Mouse (Mus musculus): ENCODE data around the gene Atpaf1. TPM values are rescaled to one million over a fixed set of nuclear protein-coding genes. Genes with fewer than 3 reads are reported as not detected.
A peak's percentile ranks its signal among the peaks of the same experiment; 100 is the strongest.

Gene Atpaf1
- 10 to 100 TPM; 39.2 to 42.3 TPM for total RNA-seq (2021)
- long read RNA-seq, experiment 1, transcript Atpaf1-203 (9 exons, 2,330 nt), result major isoform, 53 of 62 reads
- long read RNA-seq, experiment 1, partial matches to known transcripts, result 7 of 62 reads
- long read RNA-seq, experiment 1, other reads (novel, unspliced or antisense), result 2 of 62 reads
- long read RNA-seq, experiment 2, transcript Atpaf1-203 (9 exons, 2,330 nt), result major isoform, 37 of 52 reads
- long read RNA-seq, experiment 2, partial matches to known transcripts, result 1 of 52 reads
- long read RNA-seq, experiment 2, other reads (novel, unspliced or antisense), result 14 of 52 reads

DNA sequence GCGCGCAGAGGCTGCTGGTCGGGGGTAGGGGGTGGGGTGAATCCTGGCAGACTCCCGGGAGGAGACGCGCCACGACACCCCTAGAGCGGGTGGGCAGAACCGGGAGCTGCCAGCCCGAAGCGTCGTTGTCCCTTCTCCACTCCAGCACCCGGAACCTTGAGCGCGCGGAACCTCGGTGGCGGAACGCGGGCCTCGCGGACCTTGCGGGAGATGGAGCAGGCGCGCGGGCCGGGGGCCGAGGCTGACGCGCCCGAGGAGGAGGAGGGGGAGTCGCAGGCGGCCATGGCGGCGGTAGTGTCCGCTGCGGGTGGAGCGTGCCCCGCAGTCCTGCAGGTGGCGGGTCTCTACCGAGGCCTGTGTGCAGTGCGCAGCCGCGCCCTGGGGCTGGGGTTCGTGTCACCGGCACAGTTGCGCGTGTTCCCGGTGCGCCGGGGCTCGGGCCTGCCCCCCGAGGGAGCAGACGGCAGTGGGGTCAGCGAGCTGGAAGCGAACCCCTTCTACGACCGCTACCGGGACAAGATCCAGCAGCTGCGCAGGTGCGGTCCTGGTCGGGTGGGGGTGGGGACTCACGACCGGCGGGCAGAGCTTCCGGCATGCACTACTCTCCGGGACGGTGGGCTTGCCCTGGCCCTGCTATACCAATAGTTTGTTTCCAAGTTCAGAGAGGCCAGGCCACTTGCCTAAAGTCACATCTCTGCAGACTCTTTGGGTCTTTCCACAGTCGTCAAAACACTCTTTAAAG is at the start of gene Atpaf1:
Gene Atpaf1 (plus strand): TSS at position 44 of the 742 bp plus-strand sequence.
- DNase-seq (ENCODE audit: low spot score in 2 of 2), result peak; percentile 69 to 83
- intact Hi-C loops (cut with DNase I), result no loop called here

GRCm38 (mm10) chr4:115734867-115735266 is 49.7 kb upstream of the Atpaf1 start:
- DNase-seq (ENCODE audit: low spot score in 2 of 2), result no peak
- intact Hi-C loops (cut with DNase I), result loop anchor here (5.0 kb wide), 1 partner anchor 162 kb away; no protein-coding TSS in a partner anchor

DNA sequence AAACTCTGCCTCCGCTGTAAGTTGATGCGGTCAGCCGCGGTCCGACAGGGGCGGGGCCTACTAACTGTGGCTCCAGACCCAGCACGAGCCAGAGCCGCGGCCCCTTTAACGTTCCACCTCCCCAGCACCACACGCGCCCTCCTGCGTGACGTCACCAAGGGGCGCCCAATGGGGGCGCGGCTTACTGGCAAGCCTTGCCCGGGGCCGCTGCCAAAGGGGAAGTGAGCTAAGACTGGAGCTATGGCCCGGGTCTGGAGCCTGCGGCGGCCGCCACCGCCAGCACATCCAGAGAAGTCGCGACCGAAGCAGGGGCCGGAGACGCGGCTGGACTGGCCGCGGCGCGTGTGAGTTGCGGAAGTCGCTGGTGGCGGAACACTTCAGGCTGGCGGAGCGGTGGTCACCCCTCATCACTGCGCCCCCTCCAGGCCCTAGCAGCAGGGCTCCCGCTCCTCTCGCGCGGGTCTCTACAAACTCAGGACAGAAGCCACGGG is 47.0 kb upstream of the Atpaf1 start, which contains the start of gene Efcab14:
Gene Efcab14 (plus strand): TSS at position 194 of the 491 bp plus-strand sequence.
- intact Hi-C loops (cut with DNase I), result no loop called here
- peak; percentile 96 for DNase-seq (ENCODE audit: low spot score in 2 of 2)

DNA sequence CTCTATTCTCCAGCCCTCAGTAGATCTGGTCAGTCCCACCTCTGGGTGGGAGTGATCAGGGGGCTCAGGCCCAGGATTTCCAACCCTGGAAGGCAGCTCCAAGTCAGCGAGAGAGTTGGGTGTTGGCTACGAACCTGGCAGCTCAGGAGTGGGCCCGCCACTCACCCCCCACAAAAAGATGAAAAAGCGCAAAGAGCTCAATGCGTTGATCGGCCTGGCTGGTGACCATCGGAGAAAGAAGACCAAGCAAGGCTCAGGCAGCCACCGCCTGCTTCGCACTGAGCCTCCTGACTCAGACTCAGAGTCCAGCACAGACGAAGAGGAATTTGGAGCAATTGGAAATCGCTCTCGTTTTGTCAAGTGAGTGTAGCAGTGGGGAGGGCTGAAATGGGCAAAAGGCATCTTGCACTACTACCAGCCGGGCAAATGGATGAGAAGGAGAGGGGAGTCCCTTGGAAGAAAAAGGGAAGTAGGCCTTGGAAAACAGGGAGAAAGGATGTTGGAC is 46.1 kb upstream of the Atpaf1 start:
- intact Hi-C loops (cut with DNase I), result no loop called here
- no peak for DNase-seq (ENCODE audit: low spot score in 2 of 2)

DNA sequence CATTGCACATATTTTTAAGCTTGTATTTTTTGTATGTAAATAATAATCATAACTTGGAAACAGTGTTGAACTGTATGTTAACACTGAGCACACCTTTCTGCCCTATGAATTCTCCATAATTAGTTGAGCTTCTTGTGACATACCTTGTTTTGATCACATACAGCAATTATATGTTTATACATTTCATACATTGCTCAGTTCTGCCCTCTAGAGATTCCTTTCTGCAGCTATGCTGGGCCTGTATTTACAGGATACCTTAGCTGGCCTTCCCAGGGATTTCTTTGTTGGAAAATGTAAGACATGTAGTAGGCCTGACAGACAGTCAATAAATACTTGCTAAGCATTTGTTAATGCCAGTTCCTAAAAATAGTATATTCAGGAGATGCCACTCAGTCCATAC is 42.0 kb upstream of the Atpaf1 start:
- intact Hi-C loops (cut with DNase I), result no loop called here
- DNase-seq (ENCODE audit: low spot score in 2 of 2), result no peak

DNA sequence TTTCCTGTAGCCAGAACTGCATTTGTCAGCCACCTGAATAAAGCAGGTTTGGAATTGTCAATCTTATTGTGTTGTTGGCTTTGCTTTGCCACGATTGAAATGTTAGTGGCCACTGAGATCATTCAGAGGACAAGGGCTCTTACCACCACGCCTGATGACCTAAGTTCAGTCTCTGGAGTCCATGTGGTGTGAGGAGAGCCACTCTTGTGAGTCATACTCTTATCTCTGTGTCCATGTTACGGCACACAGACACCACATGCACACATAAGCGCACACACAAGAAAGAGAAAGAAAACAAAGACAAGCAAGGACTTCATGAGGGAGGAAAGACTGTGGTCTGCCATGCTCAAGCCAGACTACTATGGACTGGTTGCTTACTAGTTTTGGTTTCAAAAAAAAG is 41.5 kb upstream of the Atpaf1 start:
- DNase-seq (ENCODE audit: low spot score in 2 of 2), result no peak
- intact Hi-C loops (cut with DNase I), result no loop called here

DNA sequence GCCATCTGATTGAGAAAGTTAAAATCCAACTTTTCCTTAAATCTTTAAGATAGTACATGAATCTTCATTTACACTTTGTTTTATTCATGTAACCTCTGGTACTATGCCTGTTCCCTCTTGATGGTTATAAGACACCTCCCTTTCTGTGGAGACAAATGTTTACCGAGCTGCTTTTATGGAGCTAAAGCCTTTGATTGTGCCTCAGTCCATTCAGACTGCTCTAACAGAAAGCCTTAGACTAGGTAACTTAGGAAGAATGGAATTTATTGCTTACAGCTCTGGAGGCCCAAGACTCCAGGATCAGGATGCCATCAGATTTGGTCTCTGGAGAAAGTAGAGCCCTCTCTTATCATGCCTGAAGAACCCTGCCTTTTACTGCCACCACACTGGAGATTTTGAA is 36.4 kb upstream of the Atpaf1 start:
- intact Hi-C loops (cut with DNase I), result no loop called here
- no peak for DNase-seq (ENCODE audit: low spot score in 2 of 2)

- intact Hi-C loops (cut with DNase I), result no loop called here
- no peak for DNase-seq (ENCODE audit: low spot score in 2 of 2)
Observed at GRCm38 (mm10) chr4:115749336-115749735, 35.3 kb upstream of the Atpaf1 start.

DNA sequence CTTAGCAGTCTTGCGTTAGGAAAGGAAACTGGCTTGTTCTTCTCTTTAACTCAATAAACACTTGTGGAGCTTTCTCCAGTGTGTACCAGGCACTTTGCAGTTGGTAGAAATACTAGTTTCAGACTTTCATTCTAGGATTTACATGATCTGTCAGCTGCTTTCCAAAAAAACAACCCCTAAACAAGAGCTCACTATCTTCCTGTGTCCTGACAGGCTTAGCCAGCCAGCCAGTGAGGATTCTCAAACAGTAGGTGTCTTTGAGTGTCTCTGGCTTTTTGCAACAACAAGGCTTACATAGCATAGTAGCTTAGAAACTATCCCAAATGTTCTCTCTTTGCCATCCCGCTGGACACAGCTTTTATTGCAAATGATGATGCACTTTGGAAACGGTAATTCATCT is 30.5 kb upstream of the Atpaf1 start:
- intact Hi-C loops (cut with DNase I), result no loop called here
- no peak for DNase-seq (ENCODE audit: low spot score in 2 of 2)

DNA sequence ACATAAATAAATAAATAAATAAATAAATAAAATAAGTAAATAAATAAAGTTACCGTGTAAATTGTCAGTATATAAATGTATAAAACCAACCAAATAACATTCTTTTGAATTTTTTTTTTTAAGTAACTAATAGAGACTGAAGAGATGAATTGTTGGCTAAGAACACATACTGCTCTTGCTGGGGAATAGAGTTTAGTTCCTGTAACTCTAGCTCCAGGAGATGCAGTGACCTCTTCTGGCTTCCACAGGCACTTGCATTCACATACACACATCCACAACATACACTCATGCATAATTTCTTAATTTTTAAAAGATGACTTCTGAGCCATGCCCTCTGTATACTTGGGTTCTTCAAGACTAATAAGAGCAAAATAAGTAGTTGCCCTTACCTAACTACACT is 29.8 kb upstream of the Atpaf1 start:
- no peak for DNase-seq (ENCODE audit: low spot score in 2 of 2)
- intact Hi-C loops (cut with DNase I), result no loop called here

- peak in 1 of 2 experiments; percentile 33 for DNase-seq (ENCODE audit: low spot score in 2 of 2)
- intact Hi-C loops (cut with DNase I), result no loop called here
Observed at GRCm38 (mm10) chr4:115761206-115761605, 23.4 kb upstream of the Atpaf1 start.

DNA sequence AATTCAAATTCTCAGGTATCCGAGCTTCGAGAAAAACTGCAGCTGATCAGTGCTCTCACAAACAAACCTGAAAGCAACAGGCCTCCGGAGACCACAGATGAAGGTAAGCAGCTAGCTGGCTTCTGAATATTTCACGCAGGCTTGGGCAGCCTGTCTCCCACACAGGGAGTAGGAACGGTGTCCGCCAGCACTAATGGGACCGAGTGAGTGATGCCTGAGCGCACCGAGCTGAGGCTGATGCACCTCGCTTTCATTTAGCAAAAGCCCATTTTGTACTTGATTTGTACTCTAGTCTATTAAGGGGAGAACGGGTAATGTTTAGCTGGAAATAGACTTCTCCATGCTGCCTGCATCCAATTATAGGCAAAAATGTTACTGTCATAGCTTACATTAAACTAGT is 20.0 kb upstream of the Atpaf1 start:
- intact Hi-C loops (cut with DNase I), result no loop called here
- DNase-seq (ENCODE audit: low spot score in 2 of 2), result no peak

DNA sequence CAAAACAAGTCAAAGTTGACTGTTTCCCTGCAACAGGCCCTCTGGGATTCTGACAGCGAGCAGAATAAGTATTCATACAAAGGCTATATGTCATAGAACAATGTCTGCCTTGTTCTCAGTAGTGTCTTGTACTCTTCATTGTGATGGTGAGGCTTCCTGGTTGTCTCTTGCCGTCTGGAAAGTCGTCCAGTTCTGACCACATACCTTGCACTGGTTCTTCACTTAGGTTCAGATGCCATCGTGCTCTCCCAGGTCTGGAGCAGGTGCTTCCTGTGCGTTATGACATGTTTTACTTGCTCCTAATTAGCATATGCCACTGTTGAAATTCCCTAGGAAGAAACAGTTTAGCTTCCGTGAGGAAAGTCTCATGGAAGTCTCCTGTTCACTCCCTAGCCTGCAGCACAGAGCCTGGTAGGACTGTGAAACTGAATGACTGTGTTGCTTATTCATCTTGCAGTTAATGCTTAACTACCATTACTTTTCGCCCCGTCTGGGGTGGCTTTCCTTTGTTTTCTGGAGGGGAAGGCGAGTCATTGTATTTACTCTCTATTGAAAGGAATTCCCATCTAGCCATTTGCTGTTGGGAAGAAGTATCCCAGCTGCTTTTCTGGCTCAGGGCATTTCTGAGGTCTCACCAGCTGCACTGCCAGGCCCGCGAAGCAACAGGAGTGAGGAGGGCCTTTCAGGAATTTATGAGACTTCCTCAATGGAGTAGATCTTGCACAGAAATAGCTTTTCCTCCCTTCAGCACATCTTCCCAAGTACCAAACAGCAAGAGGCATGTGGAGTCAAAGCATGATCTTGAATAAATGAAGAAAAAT is 16.8 kb upstream of the Atpaf1 start:
- no peak for DNase-seq (ENCODE audit: low spot score in 2 of 2)
- intact Hi-C loops (cut with DNase I), result no loop called here

DNA sequence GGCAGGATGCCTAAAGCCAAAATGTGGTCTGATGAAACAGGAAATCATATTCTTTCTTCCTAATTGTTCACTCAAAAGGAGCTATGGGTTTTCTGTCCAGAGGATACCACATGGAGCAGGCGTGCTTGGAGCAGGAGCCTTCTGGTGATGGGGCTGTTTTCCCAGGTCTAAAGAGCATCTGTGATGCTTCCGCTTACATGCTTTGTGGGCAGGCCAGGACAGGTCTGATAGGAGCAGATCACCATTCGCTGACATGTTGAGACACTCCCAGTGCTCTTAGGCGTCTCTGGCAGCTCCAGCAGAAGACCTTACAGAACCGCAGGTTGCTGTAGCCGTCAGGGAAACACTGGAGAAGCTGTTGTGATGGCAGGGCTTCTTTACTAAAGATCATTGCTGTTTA is 9.6 kb upstream of the Atpaf1 start:
- intact Hi-C loops (cut with DNase I), result no loop called here
- no peak for DNase-seq (ENCODE audit: low spot score in 2 of 2)

DNA sequence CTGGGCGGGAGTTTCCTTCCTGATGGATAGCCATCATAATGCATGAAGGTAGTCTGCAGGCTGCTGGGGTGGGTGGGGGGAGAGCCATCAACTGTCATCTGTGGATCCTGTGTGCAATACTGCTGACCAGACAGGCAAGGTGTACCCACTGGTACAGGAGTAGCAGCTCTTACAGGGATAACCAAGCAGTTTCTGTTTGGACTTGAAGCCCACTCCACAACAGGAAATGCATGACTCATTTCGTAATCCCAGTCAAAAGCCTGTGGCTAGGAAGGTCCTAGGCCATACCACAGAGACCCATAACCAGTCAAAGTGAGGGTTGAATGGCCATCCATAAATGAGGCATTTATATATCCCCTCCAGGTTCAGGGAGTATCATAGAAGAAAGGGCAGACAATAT is 7.0 kb upstream of the Atpaf1 start:
- DNase-seq (ENCODE audit: low spot score in 2 of 2), result no peak
- intact Hi-C loops (cut with DNase I), result no loop called here

GRCm38 (mm10) chr4:115780269-115780668 is 4.3 kb upstream of the Atpaf1 start:
- intact Hi-C loops (cut with DNase I), result no loop called here
- DNase-seq (ENCODE audit: low spot score in 2 of 2), result peak; percentile 14 to 52

GRCm38 (mm10) chr4:115780918-115781317 is 3.7 kb upstream of the Atpaf1 start, which contains the start of gene Tex38:
Tex38 (minus strand) TSS chr4:115781018.
- intact Hi-C loops (cut with DNase I), result no loop called here
- no peak for DNase-seq (ENCODE audit: low spot score in 2 of 2)

- no peak for DNase-seq (ENCODE audit: low spot score in 2 of 2)
- intact Hi-C loops (cut with DNase I), result no loop called here
Observed at GRCm38 (mm10) chr4:115782026-115782805, 2.4 kb upstream of the Atpaf1 start.

GRCm38 (mm10) chr4:115785511-115786034 is 961 bp downstream of the Atpaf1 start:
- intact Hi-C loops (cut with DNase I), result no loop called here
- no peak for DNase-seq (ENCODE audit: low spot score in 2 of 2)
